Mouse (Mus musculus) kidney, postnatal 0 days (tissue): ENCODE results near the gene Use1. TPM values are rescaled to one million over a fixed set of nuclear protein-coding genes. Genes with fewer than 3 reads are reported as not detected.

Source experiments
- ATAC-seq: fragments of 200-750 bp; cut with Nextera tagmentation; replicated peaks from 2 replicates; pipeline ENCODE4 v1.8.0; 2017; ENCODE audit warnings: low read depth, moderate number of reproducible peaks, moderate TSS enrichment, moderate library complexity; ENCODE audit not compliant: low FRiP score
- DNase-seq: peaks from one replicate; pipeline ENCODE4 v3.0.0-alpha.2; 2016; ENCODE audit warnings: low spot score
- H3K27ac ChIP-seq: fragments of 300-500 bp; sonication (generic); 2 replicates; pipeline ENCODE4 v1.5.1; 2014; ENCODE audit warnings: mild to moderate bottlenecking
- H3K27me3 ChIP-seq: fragments of 300-500 bp; sonication (generic); 2 replicates; pipeline ENCODE4 v1.6.1; 2014; ENCODE audit warnings: low read length, mixed read lengths; ENCODE audit not compliant: insufficient read depth
- H3K36me3 ChIP-seq: fragments of 300-500 bp; sonication (generic); 2 replicates; pipeline ENCODE4 v1.6.1; 2014; ENCODE audit warnings: low read length, mixed read lengths; ENCODE audit not compliant: insufficient read depth
- H3K4me1 ChIP-seq: fragments of 300-500 bp; sonication (generic); replicated peaks from 2 replicates; pipeline ENCODE4 v1.6.1; 2014; ENCODE audit warnings: antibody characterized with exemption, low read length, mixed read lengths; ENCODE audit not compliant: insufficient read depth
- H3K4me2 ChIP-seq: fragments of 300-500 bp; sonication (generic); 2 replicates; pipeline ENCODE4 v1.6.1; 2014; ENCODE audit warnings: mild to moderate bottlenecking, low read length, moderate library complexity, mixed read lengths
- H3K4me3 ChIP-seq: fragments of 300-500 bp; sonication (generic); replicated peaks from 2 replicates; pipeline ENCODE4 v1.5.1; 2014; ENCODE audit warnings: low read depth, low read length
- H3K9ac ChIP-seq: fragments of 300-500 bp; sonication (generic); 2 replicates; pipeline ENCODE4 v1.6.1; 2014; ENCODE audit warnings: low read depth, low read length
- H3K9me3 ChIP-seq: fragments of 300-500 bp; sonication (generic); replicated peaks from 2 replicates; pipeline ENCODE4 v1.6.1; 2016; ENCODE audit warnings: low read length, inconsistent platforms, mixed read lengths
- CTCF ChIP-seq: IDR thresholded peaks from 2 replicates; pipeline ENCODE4 v1.5.1; 2016; ENCODE audit warnings: antibody characterized with exemption, low read depth, mild to moderate bottlenecking, moderate library complexity
- WGBS: fragments of 180-500 bp; shearing (Covaris S2); extraction: QIAGEN DNeasy Blood & Tissue Kit; methylation state at CpG from one replicate; pipeline ENCODE4 v1.1.7; 2014; 5-methylcytosine and 5-hydroxymethylcytosine counted together
- polyA plus RNA-seq: library from polyadenylated mRNA; unstranded; fragments of >200 nt; fragmentation: Nextera tagmentation; extraction: Ambion mirVana; gene quantifications from 2 replicates; pipeline ENCODE4 v1.2.1, GENCODE M21; 2015

Gene Use1
- polyA plus RNA-seq, 1 experiment from 2014 or later, result 140 TPM

DNA sequence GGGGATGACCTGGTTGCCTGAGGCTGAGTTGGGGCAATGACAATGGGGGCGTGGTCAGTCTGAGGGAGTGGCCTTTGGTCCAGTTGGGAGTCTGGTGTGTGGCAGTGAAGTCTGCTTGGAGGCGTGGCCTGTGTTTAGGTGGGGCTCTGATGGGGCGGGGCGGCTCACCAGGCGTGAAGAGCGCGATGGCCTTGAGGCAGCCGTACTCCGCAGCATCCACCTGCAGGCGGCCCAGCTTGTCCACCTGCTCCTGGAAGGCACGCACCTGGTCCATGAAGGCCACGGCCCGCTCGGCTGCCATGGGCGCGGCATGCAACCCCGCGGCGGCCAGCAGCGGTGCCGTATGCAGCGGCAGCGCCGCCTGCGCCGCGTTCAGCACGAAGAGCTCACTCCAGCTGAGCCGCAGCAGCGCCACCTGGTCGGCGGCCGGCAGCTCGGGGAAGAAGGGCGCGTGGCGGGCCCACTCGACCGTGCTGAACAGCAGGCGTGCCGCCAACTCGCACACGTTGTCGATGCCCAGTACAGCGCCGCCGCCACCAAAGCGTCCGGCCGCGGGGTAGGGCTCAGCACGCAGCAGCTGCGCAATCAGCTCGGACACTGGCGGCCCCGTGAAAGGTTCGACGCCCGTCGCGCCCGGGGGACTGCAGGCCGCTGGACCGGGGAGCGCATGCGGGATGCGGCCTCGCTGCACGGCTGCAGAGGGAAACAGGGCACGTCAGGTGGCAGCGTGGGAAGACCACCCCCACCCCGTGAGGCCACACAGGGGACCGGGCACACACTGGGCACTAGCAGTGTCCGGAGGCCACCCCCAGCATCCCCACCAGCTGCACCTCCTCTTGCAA is 9.2 kb downstream of the Use1 start:
- H3K9me3 ChIP-seq, result no peaks in the 10 kb centered on the region
- peak overlapping the region; percentile 47 for H3K4me2 ChIP-seq
- H3K27ac ChIP-seq, result peak overlapping the region; percentile 54; the same call in 1 of the 2 replicates
- WGBS, result 13% methylated on average over 73 of the region's 74 CpGs
- H3K27me3 ChIP-seq, result no peaks in the 10 kb centered on the region
- peaks cover 50% of the 10 kb centered on the region for H3K4me1 ChIP-seq
- TF ChIP-seq CTCF, result peak; percentile 14; the same call in 1 of the 2 replicates
- ATAC-seq (peak; percentile 29), DNase-seq (peak; percentile 80)
- H3K36me3 ChIP-seq, result peaks cover 38% of the 10 kb centered on the region
- H3K4me3 ChIP-seq, result 0 out of 2 replicates have a peak overlapping the region, but pooled peaks have one; percentile 14
- 0 out of 2 replicates have a peak overlapping the region, but pooled peaks have one; percentile 27 for H3K9ac ChIP-seq

DNA sequence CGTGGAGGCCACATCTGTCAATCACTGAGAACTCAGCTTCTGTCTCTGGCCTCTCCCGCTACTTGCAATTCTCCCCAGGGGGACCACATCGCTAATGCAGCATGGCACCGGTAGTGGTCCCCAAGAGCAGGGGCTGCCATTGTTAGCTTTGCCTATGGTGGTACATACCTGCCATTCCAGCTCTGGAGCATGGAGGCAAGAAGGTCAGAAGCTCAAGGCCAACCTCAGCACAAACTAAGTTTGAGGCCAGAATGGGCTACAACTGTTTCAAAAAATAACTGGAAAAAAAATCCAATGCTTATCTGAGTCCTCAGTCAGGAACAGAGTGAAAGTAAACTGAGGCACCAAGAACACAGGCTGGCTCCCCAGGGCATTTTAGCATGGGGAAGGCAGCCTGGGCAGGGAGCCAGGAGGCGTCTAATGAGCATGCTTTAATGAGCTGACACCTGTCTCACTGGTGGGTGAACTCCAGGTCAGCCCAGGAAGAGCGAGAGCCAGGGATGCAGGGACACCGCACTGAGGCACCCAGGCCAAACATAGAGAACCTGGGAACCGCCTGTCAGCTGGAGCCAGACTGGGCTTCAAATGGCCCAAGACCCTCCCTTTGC is 9.9 kb downstream of the Use1 start:
- H3K36me3 ChIP-seq, result peaks cover 38% of the 10 kb centered on the region
- no peak for ATAC-seq
- no peaks in the 10 kb centered on the region for H3K27me3 ChIP-seq
- H3K9me3 ChIP-seq, result no peaks in the 10 kb centered on the region
- peak overlapping the region; percentile 47 for H3K4me2 ChIP-seq
- peaks cover 49% of the 10 kb centered on the region for H3K4me1 ChIP-seq
- DNase-seq, result no peak
- H3K9ac ChIP-seq, result no peak overlapping the region
- no peak overlapping the region for H3K4me3 ChIP-seq
- 0 out of 2 replicates have a peak overlapping the region, but pooled peaks have one; percentile 54 for H3K27ac ChIP-seq
- WGBS, result 47% methylated on average over 8 of the region's 8 CpGs
- TF ChIP-seq CTCF, result no peak

DNA sequence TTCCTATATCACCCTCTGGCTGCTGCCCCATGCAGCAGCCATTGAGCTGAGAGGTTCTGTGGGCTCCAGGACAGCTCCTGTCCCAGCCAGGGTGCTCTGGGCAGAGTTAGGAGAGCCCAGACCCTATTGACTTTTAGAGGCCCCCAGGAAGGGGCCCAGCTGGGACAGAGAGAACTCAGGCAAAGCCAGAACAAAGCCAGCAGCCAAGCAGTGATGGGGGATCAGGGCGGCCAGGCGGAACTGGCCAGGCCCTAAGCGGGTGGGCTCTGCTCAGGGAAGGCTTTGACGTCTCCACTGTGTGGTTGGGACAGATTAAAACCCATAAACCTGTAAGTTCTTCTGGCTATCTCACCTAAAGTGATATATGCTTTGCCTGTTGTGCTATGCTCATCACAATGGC is 12.4 kb downstream of the Use1 start:
- peak overlapping the region; percentile 99; the same call in 1 of the 2 replicates for H3K27ac ChIP-seq

DNA sequence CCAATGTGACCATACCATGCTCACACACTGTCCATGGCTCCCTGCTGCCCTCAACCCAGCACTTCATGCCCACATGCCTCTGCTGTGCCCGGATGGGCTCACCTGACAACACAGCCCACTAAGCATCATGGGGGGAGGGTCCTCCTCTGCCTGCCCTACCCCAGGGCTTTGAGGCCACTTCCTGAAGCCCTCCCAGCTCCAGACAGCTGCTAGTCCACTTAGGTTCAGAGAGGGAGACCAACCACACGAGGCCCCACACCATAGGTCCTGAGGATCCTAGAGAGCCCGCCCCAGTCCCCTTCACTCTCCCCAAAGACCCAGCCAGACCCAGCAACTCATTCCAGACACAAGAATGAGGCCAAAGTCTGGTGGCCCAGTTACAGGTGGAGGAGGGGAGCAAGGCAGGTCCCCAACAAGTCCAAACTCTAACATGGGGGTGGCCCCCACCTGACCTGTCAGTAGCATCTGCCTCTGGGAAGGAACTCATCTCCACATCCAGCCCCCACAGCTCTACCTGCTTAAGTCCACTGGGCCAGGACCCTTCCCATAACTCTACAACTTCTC is 12.9 kb downstream of the Use1 start:
- WGBS, result 30% methylated on average over 3 of the region's 3 CpGs
- Histone ChIP-seq H3K27ac (peak overlapping the region; percentile 99), H3K4me3 (peak overlapping the region; percentile 89), H3K36me3 (peaks cover 21% of the 10 kb centered on the region), H3K4me2 (peak overlapping the region; percentile 96), H3K9me3 (no peaks in the 10 kb centered on the region), H3K9ac (peak overlapping the region; percentile 93), H3K4me1 (peaks cover 63% of the 10 kb centered on the region), H3K27me3 (no peaks in the 10 kb centered on the region)
- no peak for TF ChIP-seq CTCF
- no peak for ATAC-seq
- DNase-seq, result peak; percentile 29

More for the DNA sequence above, 12.4 kb downstream of the Use1 start:
- Histone ChIP-seq H3K9me3 (no peaks in the 10 kb centered on the region), H3K27me3 (no peaks in the 10 kb centered on the region), H3K4me1 (peaks cover 64% of the 10 kb centered on the region), H3K4me3 (peak overlapping the region; percentile 89), H3K4me2 (peak overlapping the region; percentile 96), H3K36me3 (peaks cover 26% of the 10 kb centered on the region), H3K9ac (peak overlapping the region; percentile 93; the same call in 1 of the 2 replicates)
- WGBS, result 15% methylated on average over 4 of the region's 4 CpGs
- peak; percentile 25 for DNase-seq
- ATAC-seq, result no peak
- TF ChIP-seq CTCF, result no peak; the same call in 1 of the 2 replicates

DNA sequence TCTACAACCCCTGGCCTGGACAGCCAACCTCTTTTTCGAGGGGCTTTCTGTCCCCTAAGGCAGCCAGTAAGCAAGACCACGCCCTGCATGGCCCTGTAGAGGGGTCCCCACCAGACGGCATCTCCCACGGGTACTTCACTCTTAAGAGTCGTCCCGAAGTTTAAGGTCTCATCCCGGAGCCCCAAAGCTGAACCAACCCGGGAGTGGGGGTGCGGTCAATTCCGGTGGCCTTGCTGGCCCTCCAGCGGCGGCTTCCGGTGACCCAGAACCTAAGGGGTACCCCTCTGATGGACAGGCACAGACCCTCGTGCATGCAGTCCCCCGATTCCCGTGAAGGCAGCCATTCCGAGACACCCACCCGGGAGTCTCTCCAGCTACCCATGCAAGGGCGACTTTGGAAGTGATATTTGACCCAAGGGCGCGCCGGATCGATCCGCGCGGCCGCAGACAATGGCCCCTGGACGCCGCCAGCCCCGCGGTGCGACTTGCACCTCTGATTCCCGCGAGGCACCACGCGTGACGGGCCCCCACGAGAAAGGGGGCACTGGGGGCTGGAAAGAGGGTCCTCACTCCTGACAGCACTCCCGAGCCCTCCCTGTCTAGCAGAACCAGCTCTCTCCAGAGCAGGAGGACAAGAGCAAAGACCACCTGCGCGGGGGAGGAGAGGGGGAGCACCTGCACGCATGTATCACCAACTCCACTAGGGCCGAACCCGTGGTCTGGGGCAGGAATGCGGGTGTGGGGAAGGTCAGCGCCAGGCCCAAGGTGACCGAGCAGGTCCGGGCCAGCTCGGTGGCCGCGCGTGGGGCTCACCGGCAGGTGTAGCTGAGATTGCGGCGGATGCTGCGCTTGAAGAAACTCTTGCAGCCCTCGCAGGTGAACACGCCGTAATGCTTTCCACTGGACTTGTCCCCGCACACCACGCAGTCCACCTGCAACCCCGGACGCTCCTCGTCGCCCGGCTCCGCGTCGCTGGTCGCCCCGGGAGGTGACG is 13.8 kb downstream of the Use1 start:
- peak overlapping the region; percentile 96 for H3K4me2 ChIP-seq
- under 1% methylated on average over 71 of the region's 72 CpGs for WGBS
- no peaks in the 10 kb centered on the region for H3K9me3 ChIP-seq
- DNase-seq (peak; percentile 58), ATAC-seq (no peak)
- peak overlapping the region; percentile 99 for H3K27ac ChIP-seq
- H3K4me1 ChIP-seq, result peaks cover 55% of the 10 kb centered on the region
- peak overlapping the region; percentile 93 for H3K9ac ChIP-seq
- peaks cover 12% of the 10 kb centered on the region for H3K36me3 ChIP-seq
- H3K27me3 ChIP-seq, result no peaks in the 10 kb centered on the region
- TF ChIP-seq CTCF, result no peak
- H3K4me3 ChIP-seq, result peak overlapping the region; percentile 89
